Mouse (Mus musculus) layer of hippocampus, adult 2 months (tissue): ENCODE data around the gene Klhl26. TPM values are rescaled to one million over a fixed set of nuclear protein-coding genes. Genes with fewer than 3 reads are reported as not detected.

Experiments used
- DNase-seq, 2 experiments: peaks; one replicate each; pipeline ENCODE4 v3.0.0; 2022; ENCODE audit warnings: low spot score in 2 of 2
- H3K27ac ChIP-seq: fragments of 200-600 bp; 2 replicates; pipeline ENCODE4 v1.8.1; 2022
- H3K4me3 ChIP-seq: fragments of 200-600 bp; 2 replicates; pipeline ENCODE4 v1.8.1; 2022; ENCODE audit warnings: mild to moderate bottlenecking
- CTCF ChIP-seq: fragments of 200-600 bp; conservative IDR thresholded peaks from 2 replicates; pipeline ENCODE4 v1.8.1; 2022; ENCODE audit warnings: antibody characterized with exemption, mild to moderate bottlenecking, moderate library complexity
- total RNA-seq, 2 experiments: library from RNA; stranded (reverse); gene quantifications; 2 replicates each; pipeline ENCODE4 v1.2.3; 2021

Klhl26 gene
- total RNA-seq, 2 experiments from 2014 or later: 56.8 to 60.2 TPM

GRCm38 (mm10) chr8:70419879-70420643 is 56.7 kb downstream of the Klhl26 start:
- DNase-seq: no peak
- Histone ChIP-seq H3K27ac (peak overlapping the region; percentile 96), H3K4me3 (no peak overlapping the region)
- no peak for TF ChIP-seq CTCF

GRCm38 (mm10) chr8:70418954-70419353 is 57.8 kb downstream of the Klhl26 start:
- no peak for TF ChIP-seq CTCF
- no peak overlapping the region for H3K4me3 ChIP-seq
- H3K27ac ChIP-seq: peak overlapping the region; percentile 96
- peak; percentile 59 to 66 for DNase-seq

- peak overlapping the region; percentile 96 for H3K27ac ChIP-seq
- no peak overlapping the region; the same call in 1 of the 2 replicates for H3K4me3 ChIP-seq
- DNase-seq: peak; percentile 63 to 81
- TF ChIP-seq CTCF: peak; percentile 49
Observed at GRCm38 (mm10) chr8:70417914-70418313, 58.9 kb downstream of the Klhl26 start.

- Histone ChIP-seq H3K4me3 (no peak overlapping the region), H3K27ac (peak overlapping the region; percentile 96)
- DNase-seq: peak; percentile 45 to 65
Observed at GRCm38 (mm10) chr8:70416941-70417340, 59.8 kb downstream of the Klhl26 start.

GRCm38 (mm10) chr8:70415540-70416451 is 61.0 kb downstream of the Klhl26 start:
- TF ChIP-seq CTCF: peak; percentile 85
- Histone ChIP-seq H3K27ac (peak overlapping the region; percentile 96), H3K4me3 (no peak overlapping the region)
- peak; percentile 37 to 58 for DNase-seq

More at GRCm38 (mm10) chr8:70416941-70417340, 59.8 kb downstream of the Klhl26 start:
- TF ChIP-seq CTCF: no peak

- Histone ChIP-seq H3K4me3 (no peak overlapping the region), H3K27ac (peak overlapping the region; percentile 96)
- TF ChIP-seq CTCF: no peak
- no peak for DNase-seq
Observed at GRCm38 (mm10) chr8:70414310-70414946, 62.3 kb downstream of the Klhl26 start.

- TF ChIP-seq CTCF: no peak
- H3K27ac ChIP-seq: peak overlapping the region; percentile 91
- no peak overlapping the region for H3K4me3 ChIP-seq
- DNase-seq: no peak
Observed at GRCm38 (mm10) chr8:70410281-70410680, 66.5 kb downstream of the Klhl26 start.

GRCm38 (mm10) chr8:70409455-70409871 is 67.3 kb downstream of the Klhl26 start:
- Histone ChIP-seq H3K4me3 (peak overlapping the region; percentile 9; the same call in 1 of the 2 replicates), H3K27ac (peak overlapping the region; percentile 91)
- peak; percentile 56 to 78 for DNase-seq
- no peak for TF ChIP-seq CTCF

GRCm38 (mm10) chr8:70409019-70409418 is 67.7 kb downstream of the Klhl26 start:
- Histone ChIP-seq H3K27ac (peak overlapping the region; percentile 91), H3K4me3 (no peak overlapping the region)
- TF ChIP-seq CTCF: no peak
- DNase-seq: no peak

- no peak for TF ChIP-seq CTCF
- Histone ChIP-seq H3K4me3 (no peak overlapping the region), H3K27ac (peak overlapping the region; percentile 91)
- no peak for DNase-seq
Observed at GRCm38 (mm10) chr8:70408301-70408700, 68.5 kb downstream of the Klhl26 start.

GRCm38 (mm10) chr8:70406427-70407069 is 70.2 kb downstream of the Klhl26 start:
- no peak overlapping the region for H3K4me3 ChIP-seq
- H3K27ac ChIP-seq: peak overlapping the region; percentile 77
- no peak for TF ChIP-seq CTCF
- DNase-seq: no peak

- DNase-seq: no peak
- peak overlapping the region; percentile 77; the same call in 1 of the 2 replicates for H3K27ac ChIP-seq
- H3K4me3 ChIP-seq: no peak overlapping the region
- no peak for TF ChIP-seq CTCF
Observed at GRCm38 (mm10) chr8:70405189-70405588, 71.6 kb downstream of the Klhl26 start.

GRCm38 (mm10) chr8:70404212-70404611 is 72.6 kb downstream of the Klhl26 start:
- H3K4me3 ChIP-seq: no peak overlapping the region
- peak; percentile 38; the same call in 1 of the 2 replicates for TF ChIP-seq CTCF
- DNase-seq: no peak
- no peak overlapping the region for H3K27ac ChIP-seq

Other genes with a start within 250 kb of the Klhl26 start
- gene Sugp2, start 242.7 kb downstream of the Klhl26 start, total RNA-seq: 100 to 1,000 TPM; 130 to 131 TPM
- gene Armc6, start 242.5 kb downstream of the Klhl26 start, total RNA-seq: 10 to 100 TPM; 45.6 to 47.1 TPM
- gene Homer3, start 194.1 kb downstream of the Klhl26 start, total RNA-seq: 10 to 100 TPM; 87.7 to 90.5 TPM
- 10 to 100 TPM; 45.5 to 52.1 TPM for gene Ddx49, start 174.5 kb downstream of the Klhl26 start, total RNA-seq
- 100 to 1,000 TPM; 139 to 157 TPM for gene Cope, start 174.4 kb downstream of the Klhl26 start, total RNA-seq
- 100 to 1,000 TPM; 110 to 113 TPM for gene Cers1, start 161.2 kb downstream of the Klhl26 start, total RNA-seq
- gene Gdf1, start 147.2 kb downstream of the Klhl26 start, total RNA-seq: 10 to 100 TPM; 12.1 to 14.4 TPM
- gene Upf1, start 123.7 kb downstream of the Klhl26 start, total RNA-seq: 10 to 100 TPM; 67.7 to 68.7 TPM
- under 1 TPM; 0.29 to 0.56 TPM for gene Comp, start 103.4 kb downstream of the Klhl26 start, total RNA-seq
- gene Crtc1, start 37.4 kb downstream of the Klhl26 start, total RNA-seq: 100 to 1,000 TPM; 191 to 208 TPM
- gene Tmem59l, start 10.4 kb upstream of the Klhl26 start, total RNA-seq: 100 to 1,000 TPM; 321 to 339 TPM
- 10 to 100 TPM; 44.5 to 47.1 TPM for gene Crlf1, start 16.2 kb upstream of the Klhl26 start, total RNA-seq
- 10 to 100 TPM; 93.9 to 98.1 TPM for gene Rex1bd, start 29.8 kb upstream of the Klhl26 start, total RNA-seq
- gene Uba52, start 33.8 kb upstream of the Klhl26 start, total RNA-seq: 1,000 to 10,000 TPM in 1 of 2 experiments, 100 to 1,000 TPM in 1; 970 to 1,000 TPM
- gene Fkbp8, start 50.8 kb upstream of the Klhl26 start, total RNA-seq: 100 to 1,000 TPM; 447 to 453 TPM
- gene Kxd1, start 51.0 kb upstream of the Klhl26 start, total RNA-seq: 10 to 100 TPM; 37.2 to 40.7 TPM
- 10 to 100 TPM; 20.5 to 24.4 TPM for gene Ell, start 62.5 kb upstream of the Klhl26 start, total RNA-seq
- gene Isyna1, start 117.4 kb upstream of the Klhl26 start, total RNA-seq: 10 to 100 TPM; 41.4 to 46.4 TPM
- gene Ssbp4, start 131.9 kb upstream of the Klhl26 start, total RNA-seq: 100 to 1,000 TPM; 274 to 297 TPM
- under 1 TPM; 0.54 to 0.97 TPM for gene Lrrc25, start 139.2 kb upstream of the Klhl26 start, total RNA-seq
- gene Gdf15, start 155.5 kb upstream of the Klhl26 start, total RNA-seq: under 1 TPM in 1 of 2 experiments, not detected in 1; 0.25 TPM
- 10 to 100 TPM; 25.4 to 29.1 TPM for gene Pgpep1, start 183.4 kb upstream of the Klhl26 start, total RNA-seq
- 10 to 100 TPM; 58.2 to 61.8 TPM for gene Lsm4, start 196.3 kb upstream of the Klhl26 start, total RNA-seq
- gene Jund, start 222.0 kb upstream of the Klhl26 start, total RNA-seq: 100 to 1,000 TPM; 165 to 181 TPM
- gene Iqcn, start 226.5 kb upstream of the Klhl26 start, total RNA-seq: under 1 TPM; 0.07 to 0.08 TPM
- not detected for gene Gm3336, start 241.6 kb upstream of the Klhl26 start, total RNA-seq
- gene Pde4c, start 246.8 kb upstream of the Klhl26 start, total RNA-seq: 1 to 10 TPM; 1.4 to 1.5 TPM